Mouse (Mus musculus): ENCODE measurements at regions not wholly inside any gene's neighbourhood (a gene's known extent, or its start where the extent isn't known, plus 50 kb on each side); places are given as distances from the start of the nearest gene placed in this dataset.

DNA sequence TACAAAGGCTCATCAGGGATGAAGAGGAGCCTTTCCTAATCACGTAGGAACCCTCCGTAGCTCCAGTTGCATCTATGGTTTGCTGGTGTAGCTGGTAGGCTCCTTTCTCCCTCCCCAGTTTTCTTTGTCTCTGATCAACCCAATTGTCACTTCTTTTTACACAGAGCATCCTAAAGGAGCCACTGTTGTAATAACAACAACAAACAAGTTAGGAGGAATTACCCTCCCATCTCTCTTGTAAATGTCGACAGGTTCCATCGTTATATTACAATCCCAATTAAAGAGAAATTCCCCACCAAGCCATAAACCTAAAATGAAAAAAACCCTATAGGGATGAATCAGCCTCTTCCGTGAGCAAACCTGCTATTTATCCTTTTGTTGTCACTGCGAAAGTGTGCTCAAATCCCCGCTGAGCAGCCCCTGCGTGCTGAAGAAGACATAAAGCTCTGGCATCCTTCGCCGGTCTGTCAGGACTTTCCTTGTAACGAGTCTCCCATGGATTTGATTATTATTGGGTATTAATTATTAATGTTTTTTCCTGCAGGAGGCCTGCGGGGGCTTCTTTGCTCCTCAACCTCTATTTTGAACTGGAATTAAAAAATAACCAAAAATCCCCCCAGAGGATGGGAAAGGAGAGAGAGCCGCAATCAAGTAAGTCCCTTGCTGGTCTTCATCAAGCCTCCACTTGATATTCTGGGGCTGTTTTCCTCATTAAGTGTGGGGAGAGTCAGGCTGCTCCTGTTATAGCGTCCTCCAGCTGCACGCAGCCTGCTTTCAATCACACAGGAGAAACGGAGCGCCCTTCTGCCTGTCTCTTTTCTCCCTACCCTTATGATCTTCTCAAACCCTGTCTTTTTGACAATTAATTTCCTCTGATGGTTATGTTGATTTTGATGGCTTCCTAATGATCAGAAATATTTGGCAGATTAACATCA, 619.1 kb upstream of the Camk1g start:
- Histone ChIP-seq H3K27ac (replicated peaks; ENCODE audit: low read depth, low read length) (peak overlapping the region; percentile 60), H3K4me2 (ENCODE audit: low read length) (peak overlapping the region; percentile 46), H3K9me3 (ENCODE audit: control insufficient read depth, low read length) (no peaks in the 10 kb centered on the region), H3K9ac (replicated peaks; ENCODE audit: low read length) (no peak overlapping the region; the same call in 1 of the 2 replicates), H3K36me3 (ENCODE audit: control insufficient read depth, insufficient read depth, low read length) (no peaks in the 10 kb centered on the region), H3K4me3 (replicated peaks; ENCODE audit: low read depth, low read length) (peak overlapping the region; percentile 4; the same call in 1 of the 2 replicates), H3K27me3 (ENCODE audit: control insufficient read depth, insufficient read depth, low read length) (no peaks in the 10 kb centered on the region), H3K4me1 (ENCODE audit: control insufficient read depth, insufficient read depth, low read length) (peaks cover 19% of the 10 kb centered on the region)
- DNase-seq: peak; percentile 79
- ATAC-seq (ENCODE audit: low FRiP score, low TSS enrichment): peak; percentile 73; the same call in 1 of the 2 replicates
- 7% methylated on average over 17 of the region's 17 CpGs for WGBS

DNA sequence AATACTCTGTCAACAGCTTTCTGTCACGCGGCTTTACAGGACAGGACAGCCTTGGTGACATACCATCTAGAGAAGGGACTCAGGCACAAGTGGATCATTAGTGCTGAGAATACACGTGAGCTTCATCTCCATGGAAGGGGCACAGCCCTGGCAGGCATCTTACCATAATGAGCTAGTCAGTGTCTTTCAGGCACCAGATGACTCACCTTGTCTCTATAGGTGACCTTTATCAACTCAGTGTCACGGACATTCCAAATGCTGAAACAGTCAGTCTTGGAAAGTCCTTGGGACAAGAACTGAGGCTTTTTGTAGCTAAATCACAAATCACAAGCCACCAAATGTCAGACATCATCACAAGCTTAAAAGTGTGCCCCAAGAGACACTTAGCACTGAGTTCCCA, 610.5 kb upstream of the Camk1g start:
- H3K27ac ChIP-seq (replicated peaks; ENCODE audit: low read depth, low read length): no peak overlapping the region
- 74% methylated on average over 4 of the region's 4 CpGs for WGBS
- H3K36me3 ChIP-seq (ENCODE audit: control insufficient read depth, insufficient read depth, low read length): no peaks in the 10 kb centered on the region
- no peaks in the 10 kb centered on the region for H3K4me1 ChIP-seq (ENCODE audit: control insufficient read depth, insufficient read depth, low read length)
- DNase-seq: no peak
- no peak for ATAC-seq (ENCODE audit: low FRiP score, low TSS enrichment)
- H3K27me3 ChIP-seq (ENCODE audit: control insufficient read depth, insufficient read depth, low read length): no peaks in the 10 kb centered on the region
- no peaks in the 10 kb centered on the region for H3K9me3 ChIP-seq (ENCODE audit: control insufficient read depth, low read length)
- H3K4me3 ChIP-seq (replicated peaks; ENCODE audit: low read depth, low read length): no peak overlapping the region
- H3K4me2 ChIP-seq (ENCODE audit: low read length): no peak overlapping the region
- no peak overlapping the region for H3K9ac ChIP-seq (replicated peaks; ENCODE audit: low read length)

GRCm38 (mm10) chr1:193971537-193971936, 601.4 kb upstream of the Camk1g start:
- Histone ChIP-seq H3K27me3 (ENCODE audit: control insufficient read depth, insufficient read depth, low read length) (no peaks in the 10 kb centered on the region), H3K9me3 (ENCODE audit: control insufficient read depth, low read length) (no peaks in the 10 kb centered on the region), H3K36me3 (ENCODE audit: control insufficient read depth, insufficient read depth, low read length) (no peaks in the 10 kb centered on the region), H3K4me1 (ENCODE audit: control insufficient read depth, insufficient read depth, low read length) (0 out of 2 replicates have a peak, but pooled peaks cover 7% of the 10 kb centered on the region), H3K9ac (replicated peaks; ENCODE audit: low read length) (no peak overlapping the region), H3K4me3 (replicated peaks; ENCODE audit: low read depth, low read length) (no peak overlapping the region), H3K4me2 (ENCODE audit: low read length) (no peak overlapping the region), H3K27ac (replicated peaks; ENCODE audit: low read depth, low read length) (no peak overlapping the region)
- ATAC-seq (ENCODE audit: low FRiP score, low TSS enrichment) (no peak), DNase-seq (no peak)
- WGBS: 81% methylated on average over 1 of the region's 1 CpGs

DNA sequence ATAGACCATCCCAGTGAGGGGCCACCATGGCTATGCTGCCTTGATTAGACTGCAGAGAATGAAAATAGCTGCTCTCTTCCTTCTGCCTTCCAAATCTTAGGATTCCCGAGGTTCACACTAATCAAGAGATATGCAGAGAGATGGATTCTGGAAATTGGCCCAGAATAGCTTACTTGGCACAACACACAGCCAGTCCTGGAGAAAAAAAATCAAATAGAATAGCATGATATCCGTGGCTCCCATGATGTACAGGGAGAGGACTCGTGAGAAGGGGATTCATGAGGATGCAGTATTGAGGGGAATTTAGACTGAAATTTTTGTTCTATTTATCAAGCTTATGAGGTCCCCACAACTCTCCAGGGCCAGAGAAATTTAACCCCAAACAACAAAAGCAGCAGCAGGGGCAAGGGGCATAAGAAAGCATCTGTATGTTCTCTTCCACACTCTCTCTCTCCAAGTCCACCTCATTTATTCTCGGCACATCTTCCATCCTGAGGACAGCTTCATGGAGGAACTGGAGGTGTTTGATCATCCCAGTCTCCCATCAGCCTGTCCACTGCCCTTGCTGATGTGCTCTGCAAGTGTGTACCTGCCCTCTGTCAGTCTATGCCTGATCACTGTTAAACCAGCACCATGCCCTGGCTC, 599.3 kb upstream of the Camk1g start:
- Histone ChIP-seq H3K9me3 (ENCODE audit: control insufficient read depth, low read length) (no peaks in the 10 kb centered on the region), H3K27me3 (ENCODE audit: control insufficient read depth, insufficient read depth, low read length) (no peaks in the 10 kb centered on the region), H3K36me3 (ENCODE audit: control insufficient read depth, insufficient read depth, low read length) (no peaks in the 10 kb centered on the region), H3K27ac (replicated peaks; ENCODE audit: low read depth, low read length) (no peak overlapping the region), H3K4me3 (replicated peaks; ENCODE audit: low read depth, low read length) (no peak overlapping the region), H3K9ac (replicated peaks; ENCODE audit: low read length) (no peak overlapping the region), H3K4me2 (ENCODE audit: low read length) (no peak overlapping the region), H3K4me1 (ENCODE audit: control insufficient read depth, insufficient read depth, low read length) (0 out of 2 replicates have a peak, but pooled peaks cover 7% of the 10 kb centered on the region)
- WGBS: 69% methylated on average over 4 of the region's 4 CpGs
- ATAC-seq (ENCODE audit: low FRiP score, low TSS enrichment): no peak
- no peak for DNase-seq

DNA sequence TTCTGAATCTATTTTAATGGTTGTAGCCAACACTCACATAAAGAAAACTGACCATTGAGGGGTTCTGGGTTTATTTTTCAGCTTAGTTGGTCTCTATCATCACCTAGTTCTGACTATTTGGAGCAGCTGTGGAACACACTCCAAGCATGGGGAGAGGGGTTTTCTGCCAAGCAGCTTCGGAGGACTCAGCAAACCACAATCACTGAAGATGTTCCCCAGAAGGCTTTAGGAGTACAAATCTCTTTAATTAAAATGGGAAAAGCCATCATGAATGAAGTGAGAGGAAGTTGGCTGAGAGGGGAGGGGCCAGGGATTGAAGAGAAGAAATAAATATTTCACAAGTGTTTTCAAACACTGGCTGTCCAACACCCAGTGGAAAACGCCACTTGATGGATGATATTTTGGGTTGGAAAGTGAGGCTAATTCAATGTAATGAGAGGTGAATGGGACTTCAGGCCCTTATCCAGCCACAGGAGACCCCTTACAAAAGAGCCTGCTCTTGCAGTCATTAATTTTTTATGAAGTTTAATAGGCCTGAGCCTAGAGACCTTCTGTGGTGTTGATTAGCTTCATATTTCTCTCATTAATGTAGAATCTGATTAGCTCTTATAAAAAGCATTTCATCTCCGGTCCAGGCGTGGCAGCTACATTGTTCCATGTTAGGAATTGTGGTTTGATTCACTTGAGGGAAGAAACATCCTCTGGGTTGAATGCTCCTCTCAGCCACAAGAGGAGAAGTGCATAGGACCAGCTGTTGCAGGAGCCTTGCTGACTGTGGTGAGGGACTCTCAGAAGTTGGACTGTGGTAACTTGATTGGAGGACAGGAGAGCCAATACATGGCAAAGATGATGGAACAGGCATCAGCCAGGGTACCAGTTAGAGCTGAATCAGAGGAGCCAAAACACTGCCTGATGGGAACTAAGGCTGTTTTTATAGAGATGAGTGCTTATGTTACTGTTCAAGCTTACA, 598.1 kb upstream of the Camk1g start:
- Histone ChIP-seq H3K4me3 (replicated peaks; ENCODE audit: low read depth, low read length) (no peak overlapping the region), H3K27ac (replicated peaks; ENCODE audit: low read depth, low read length) (no peak overlapping the region), H3K9me3 (ENCODE audit: control insufficient read depth, low read length) (no peaks in the 10 kb centered on the region), H3K4me1 (ENCODE audit: control insufficient read depth, insufficient read depth, low read length) (0 out of 2 replicates have a peak, but pooled peaks cover 7% of the 10 kb centered on the region), H3K4me2 (ENCODE audit: low read length) (no peak overlapping the region), H3K36me3 (ENCODE audit: control insufficient read depth, insufficient read depth, low read length) (no peaks in the 10 kb centered on the region), H3K27me3 (ENCODE audit: control insufficient read depth, insufficient read depth, low read length) (no peaks in the 10 kb centered on the region), H3K9ac (replicated peaks; ENCODE audit: low read length) (no peak overlapping the region)
- DNase-seq (peak; percentile 57), ATAC-seq (ENCODE audit: low FRiP score, low TSS enrichment) (peak; percentile 57; the same call in 1 of the 2 replicates)
- 47% methylated on average over 4 of the region's 4 CpGs for whole genome bisulfite sequencing

DNA sequence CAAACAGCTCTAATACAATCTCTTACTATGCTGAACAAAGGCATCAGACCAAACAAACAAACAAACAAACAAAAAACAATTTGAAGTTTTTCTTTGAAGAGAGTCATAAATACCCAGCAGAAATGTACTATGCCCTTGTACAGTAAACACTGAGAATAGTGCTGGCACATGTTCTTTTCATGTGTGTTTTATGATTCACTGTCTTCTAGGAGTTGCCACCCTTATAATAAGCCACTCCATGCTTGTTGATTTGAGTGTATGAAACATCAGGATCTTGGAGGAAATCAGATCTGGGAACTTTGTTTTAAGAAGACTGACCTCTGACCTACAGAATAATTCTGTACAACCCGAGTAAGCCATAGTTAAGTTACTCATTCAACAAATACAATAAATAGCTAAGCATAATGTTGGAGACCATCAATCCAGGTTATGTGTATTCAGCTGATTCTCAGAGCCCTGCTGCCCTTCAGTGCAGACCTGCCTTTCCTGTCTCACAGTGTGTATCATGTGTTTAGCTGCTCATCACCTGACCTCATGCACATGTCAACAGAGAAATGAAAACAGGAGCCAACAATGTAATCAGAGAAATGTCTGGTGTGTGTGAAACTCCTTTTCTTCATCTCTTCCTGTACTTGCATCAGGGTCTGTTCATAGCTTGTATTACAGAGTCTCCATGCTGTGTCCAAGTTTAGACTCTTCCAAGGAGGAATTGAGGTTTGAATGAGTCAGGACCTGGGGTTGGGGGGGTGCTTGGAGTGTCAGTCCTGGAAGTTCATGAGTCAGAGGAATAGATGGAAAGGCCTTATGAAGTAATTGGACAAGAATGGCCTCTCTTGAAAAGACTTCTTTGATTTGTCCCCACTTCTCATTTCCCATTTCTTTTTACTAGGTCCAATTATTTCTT, 596.8 kb upstream of the Camk1g start:
- no peak for ATAC-seq (ENCODE audit: low FRiP score, low TSS enrichment)
- Histone ChIP-seq H3K36me3 (ENCODE audit: control insufficient read depth, insufficient read depth, low read length) (no peaks in the 10 kb centered on the region), H3K4me1 (ENCODE audit: control insufficient read depth, insufficient read depth, low read length) (0 out of 2 replicates have a peak, but pooled peaks cover 7% of the 10 kb centered on the region), H3K4me2 (ENCODE audit: low read length) (no peak overlapping the region), H3K9me3 (ENCODE audit: control insufficient read depth, low read length) (no peaks in the 10 kb centered on the region), H3K27me3 (ENCODE audit: control insufficient read depth, insufficient read depth, low read length) (no peaks in the 10 kb centered on the region), H3K27ac (replicated peaks; ENCODE audit: low read depth, low read length) (no peak overlapping the region), H3K9ac (replicated peaks; ENCODE audit: low read length) (no peak overlapping the region), H3K4me3 (replicated peaks; ENCODE audit: low read depth, low read length) (no peak overlapping the region)
- 81% methylated on average over 1 of the region's 1 CpGs for WGBS
- no peak for DNase-seq

GRCm38 (mm10) chr1:193965278-193965677, 595.2 kb upstream of the Camk1g start:
- H3K9ac ChIP-seq (replicated peaks; ENCODE audit: low read length): no peak overlapping the region
- H3K4me2 ChIP-seq (ENCODE audit: low read length): no peak overlapping the region
- no peaks in the 10 kb centered on the region for H3K9me3 ChIP-seq (ENCODE audit: control insufficient read depth, low read length)
- ATAC-seq (ENCODE audit: low FRiP score, low TSS enrichment): no peak
- H3K36me3 ChIP-seq (ENCODE audit: control insufficient read depth, insufficient read depth, low read length): no peaks in the 10 kb centered on the region
- 0 out of 2 replicates have a peak, but pooled peaks cover 7% of the 10 kb centered on the region for H3K4me1 ChIP-seq (ENCODE audit: control insufficient read depth, insufficient read depth, low read length)
- no peak overlapping the region for H3K27ac ChIP-seq (replicated peaks; ENCODE audit: low read depth, low read length)
- H3K4me3 ChIP-seq (replicated peaks; ENCODE audit: low read depth, low read length): no peak overlapping the region
- no peaks in the 10 kb centered on the region for H3K27me3 ChIP-seq (ENCODE audit: control insufficient read depth, insufficient read depth, low read length)
- 92% methylated on average over 1 of the region's 1 CpGs for WGBS
- no peak for DNase-seq
